8 mouse cellular contexts compared by ENCODE assay signal in genomic region chr13:46727038-46727836, GRCm38 (mm10). TPM values are rescaled to one million over a fixed set of nuclear protein-coding genes. Genes with fewer than 3 reads are reported as not detected.
DNase-seq lines count a peak whose midpoint lies in the region; ATAC-seq and TF ChIP-seq lines count a peak whose summit lies in the region.

No protein-coding gene starts in this region.

- under 1% methylated on average over 85 of the region's 85 CpGs for WGBS in cerebellum, adult 2 months
- WGBS in intestine, embryonic 14.5 days = under 1% methylated on average over 75 of the region's 85 CpGs
- WGBS in limb, embryonic 14.5 days = under 1% methylated on average over 64 of the region's 85 CpGs
- under 1% methylated on average over 65 of the region's 85 CpGs for WGBS in midbrain, embryonic 14.5 days
- WGBS in spleen, adult 2 months = under 1% methylated on average over 84 of the region's 85 CpGs

- TF ChIP-seq CTCF in cerebellum, adult 2 months (IDR thresholded peaks at IDR 0.05; ENCODE audit: borderline replicate concordance, insufficient read depth, low read depth, low read length) = no peak
- no peak for TF ChIP-seq CTCF in spleen, adult 2 months (IDR thresholded peaks at IDR 0.05; ENCODE audit: extremely low read depth, insufficient read depth, insufficient read length, insufficient replicate concordance)

- H3K9me3 ChIP-seq in intestine, embryonic 14.5 days (ENCODE audit: control insufficient read depth, low read length) = no peaks in the 10 kb centered on the region
- H3K9me3 ChIP-seq in limb, embryonic 14.5 days (ENCODE audit: control insufficient read depth, low read length) = no peaks in the 10 kb centered on the region
- H3K9me3 ChIP-seq in midbrain, embryonic 14.5 days (ENCODE audit: control insufficient read depth, low read length) = no peaks in the 10 kb centered on the region

- no peaks in the 10 kb centered on the region for H3K36me3 ChIP-seq in intestine, embryonic 14.5 days (ENCODE audit: control insufficient read depth, insufficient read depth, low read length)
- H3K36me3 ChIP-seq in limb, embryonic 14.5 days (ENCODE audit: control insufficient read depth, insufficient read depth, low read length) = no peaks in the 10 kb centered on the region
- H3K36me3 ChIP-seq in midbrain, embryonic 14.5 days (ENCODE audit: control insufficient read depth, insufficient read depth, low read length) = no peaks in the 10 kb centered on the region
- H3K36me3 ChIP-seq in spleen, adult 2 months (ENCODE audit: control insufficient read depth, insufficient read depth, low read length) = no peaks in the 10 kb centered on the region

- H3K9ac ChIP-seq in intestine, embryonic 14.5 days (ENCODE audit: low read length) = peak overlapping the region; percentile 93
- peak overlapping the region; percentile 95 for H3K9ac ChIP-seq in limb, embryonic 14.5 days (ENCODE audit: low read depth, low read length, severe bottlenecking)
- peak overlapping the region; percentile 86 for H3K9ac ChIP-seq in midbrain, embryonic 14.5 days (replicated peaks; ENCODE audit: low read length)

- no peak for TF ChIP-seq POLR2A in cerebellum, adult 2 months (IDR thresholded peaks at IDR 0.05; ENCODE audit: borderline replicate concordance, insufficient read depth, low read length)
- TF ChIP-seq POLR2A in limb, embryonic 14.5 days (IDR thresholded peaks at IDR 0.05; ENCODE audit: borderline replicate concordance, extremely low read depth, insufficient read depth, insufficient read length) = no peak
- no peak; the same call in 1 of the 2 replicates for TF ChIP-seq POLR2A in spleen, adult 2 months (IDR thresholded peaks at IDR 0.05; ENCODE audit: low read depth, low read length)

- DNase-seq in cerebellum, adult 2 months = no peak
- no peak for DNase-seq in cerebellum, adult 8-10 months
- peak; percentile 70 for DNase-seq in embryo, embryonic 9.5 days (ENCODE audit: extremely low spot score)
- DNase-seq in gastrocnemius, postnatal 36 days = peak; percentile 49 to 67
- peak; percentile 86 for DNase-seq in intestine, embryonic 14.5 days (ENCODE audit: low spot score)
- DNase-seq in limb, embryonic 14.5 days (ENCODE audit: low spot score) = peak; percentile 38
- peak; percentile 58 for DNase-seq in midbrain, embryonic 14.5 days
- DNase-seq in spleen, adult 2 months (ENCODE audit: low read depth in 1 of 2, low spot score in 2 of 2) = peak in 1 of 2 experiments; percentile 61

- H3K4me2 ChIP-seq in intestine, embryonic 14.5 days (ENCODE audit: low read length) = peak overlapping the region; percentile 81
- H3K4me2 ChIP-seq in limb, embryonic 14.5 days (replicated peaks; ENCODE audit: low read depth, low read length, severe bottlenecking) = peak overlapping the region; percentile 55
- peak overlapping the region; percentile 83 for H3K4me2 ChIP-seq in midbrain, embryonic 14.5 days (ENCODE audit: low read length)

- no peaks in the 10 kb centered on the region; the same call in 1 of the 2 replicates for H3K4me1 ChIP-seq in cerebellum, adult 2 months (ENCODE audit: control insufficient read depth, insufficient read depth, low read length)
- H3K4me1 ChIP-seq in intestine, embryonic 14.5 days (replicated peaks; ENCODE audit: control insufficient read depth, insufficient read depth, low read length) = peaks cover 13% of the 10 kb centered on the region; the same call in 1 of the 2 replicates
- H3K4me1 ChIP-seq in limb, embryonic 14.5 days (ENCODE audit: control insufficient read depth, insufficient read depth, low read length) = peaks cover 17% of the 10 kb centered on the region
- H3K4me1 ChIP-seq in midbrain, embryonic 14.5 days (ENCODE audit: control insufficient read depth, insufficient read depth, low read length) = peaks cover 17% of the 10 kb centered on the region
- peaks cover 2% of the 10 kb centered on the region; the same call in 1 of the 2 replicates for H3K4me1 ChIP-seq in spleen, adult 2 months (ENCODE audit: control insufficient read depth, insufficient read depth, insufficient read length)

- intact Hi-C loops in gastrocnemius, postnatal 36 days (cut with DNase I) = no loop called here

- H3K4me3 ChIP-seq in cerebellum, adult 2 months (replicated peaks; ENCODE audit: insufficient read depth, low read depth, low read length) = peak overlapping the region; percentile 73
- H3K4me3 ChIP-seq in intestine, embryonic 14.5 days (ENCODE audit: low read depth, low read length) = peak overlapping the region; percentile 74
- peak overlapping the region; percentile 99 for H3K4me3 ChIP-seq in limb, embryonic 14.5 days (replicated peaks; ENCODE audit: low read length)
- peak overlapping the region; percentile 98 for H3K4me3 ChIP-seq in midbrain, embryonic 14.5 days (replicated peaks; ENCODE audit: low read depth, low read length)
- peak overlapping the region; percentile 85 for H3K4me3 ChIP-seq in spleen, adult 2 months (ENCODE audit: extremely low read depth, insufficient read depth, insufficient read length)

- peak; percentile 89 for ATAC-seq in intestine, embryonic 14.5 days (replicated peaks; ENCODE audit: low FRiP score, low TSS enrichment, low read depth)
- peak; percentile 82 for ATAC-seq in limb, embryonic 14.5 days (ENCODE audit: low FRiP score, low read depth)
- peak; percentile 89 for ATAC-seq in midbrain, embryonic 14.5 days (ENCODE audit: low FRiP score, low TSS enrichment)

- H3K27ac ChIP-seq in cerebellum, adult 2 months (ENCODE audit: insufficient read depth, low read length) = peak overlapping the region; percentile 52
- H3K27ac ChIP-seq in intestine, embryonic 14.5 days (ENCODE audit: low read depth) = peak overlapping the region; percentile 98
- H3K27ac ChIP-seq in limb, embryonic 14.5 days (replicated peaks; ENCODE audit: low read depth, low read length) = peak overlapping the region; percentile 95
- H3K27ac ChIP-seq in midbrain, embryonic 14.5 days (replicated peaks; ENCODE audit: low read depth, low read length) = peak overlapping the region; percentile 96
- H3K27ac ChIP-seq in spleen, adult 2 months (ENCODE audit: insufficient read depth, low read length) = peak overlapping the region; percentile 93

- H3K27me3 ChIP-seq in cerebellum, adult 2 months (ENCODE audit: control insufficient read depth, insufficient read depth, low read length) = no peaks in the 10 kb centered on the region
- no peaks in the 10 kb centered on the region for H3K27me3 ChIP-seq in intestine, embryonic 14.5 days (replicated peaks; ENCODE audit: control insufficient read depth, insufficient read depth, low read length)
- H3K27me3 ChIP-seq in limb, embryonic 14.5 days (ENCODE audit: control insufficient read depth, insufficient read depth, low read length) = no peaks in the 10 kb centered on the region
- no peaks in the 10 kb centered on the region for H3K27me3 ChIP-seq in midbrain, embryonic 14.5 days (ENCODE audit: control insufficient read depth, insufficient read depth, low read length)
- H3K27me3 ChIP-seq in spleen, adult 2 months (ENCODE audit: control insufficient read depth, insufficient read depth, low read length) = no peaks in the 10 kb centered on the region

RNA-seq across cellular contexts. Expression of gene Nup153, which starts 0.5 kb away (rescaled TPM):
- polyA plus RNA-seq in cerebellum, adult 2 months (2012; rRNA removed) = 33.8 and 36.9 TPM in 2 replicates
- total RNA-seq in gastrocnemius, postnatal 36 days (2021) = 10 to 100 TPM; 40.1 to 43.8 TPM
- polyA plus RNA-seq in intestine, embryonic 14.5 days (2014; fragmentation: Nextera tagmentation; extraction: Ambion mirVana) = 37.2 and 37.5 TPM in 2 replicates
- polyA plus RNA-seq in limb, embryonic 14.5 days (2012; rRNA removed) = 65.8 and 96.3 TPM in 2 replicates
- polyA plus RNA-seq in limb, embryonic 14.5 days (2014; fragmentation: Nextera tagmentation; extraction: Ambion mirVana) = 32.3 and 34.4 TPM in 2 replicates
- 30.2 and 30.4 TPM in 2 replicates for polyA plus RNA-seq in midbrain, embryonic 14.5 days (2014; fragmentation: Nextera tagmentation; extraction: Ambion mirVana)
- 63.8 and 70.8 TPM in 2 replicates for polyA plus RNA-seq in spleen, adult 2 months (2012; rRNA removed)

RNA-seq across cellular contexts. Expression of gene Fam8a1, which starts 57.9 kb away (rescaled TPM):
- polyA plus RNA-seq in cerebellum, adult 2 months (2012; rRNA removed) = 38.7 and 41.9 TPM in 2 replicates
- 10 to 100 TPM; 22.4 to 25.4 TPM for total RNA-seq in gastrocnemius, postnatal 36 days (2021)
- polyA plus RNA-seq in intestine, embryonic 14.5 days (2014; fragmentation: Nextera tagmentation; extraction: Ambion mirVana) = 7.8 and 8.0 TPM in 2 replicates
- 38.8 and 39.5 TPM in 2 replicates for polyA plus RNA-seq in limb, embryonic 14.5 days (2012; rRNA removed)
- polyA plus RNA-seq in limb, embryonic 14.5 days (2014; fragmentation: Nextera tagmentation; extraction: Ambion mirVana) = 13.4 and 14.0 TPM in 2 replicates
- polyA plus RNA-seq in midbrain, embryonic 14.5 days (2014; fragmentation: Nextera tagmentation; extraction: Ambion mirVana) = 19.2 and 27.0 TPM in 2 replicates
- polyA plus RNA-seq in spleen, adult 2 months (2012; rRNA removed) = 5.5 and 9.8 TPM in 2 replicates

Comparison
In these comparisons a context has a peak if more than half of its experiments do, and no peak if none do; other contexts are left out.
1. DNase-seq: peak in embryo, embryonic 9.5 days (single experiment), gastrocnemius, postnatal 36 days (2 of 2), intestine, embryonic 14.5 days (single experiment), limb, embryonic 14.5 days (single experiment) and midbrain, embryonic 14.5 days (single experiment); none in cerebellum, adult 2 months (0 of 2) and cerebellum, adult 8-10 months (single experiment).
2. Peak in every context shown above with its lines, with median percentiles within 50 percentile points of each other: H3K27ac ChIP-seq, H3K4me3 ChIP-seq, ATAC-seq, H3K4me2 ChIP-seq and H3K9ac ChIP-seq.